Mouse (Mus musculus) A20 (cell line): ENCODE data around the gene Zfp11.
"Not testable (repeated sequence)": the region's sequence is repeated elsewhere in the genome, so short reads cannot be mapped to it uniquely, and the experiment has no call there.

ENCODE experiments used
- DNase-seq: peaks from one replicate; pipeline ENCODE4 v3.0.0-alpha.2; 2011; ENCODE audit warnings: low read depth, low spot score

Gene Zfp11

GRCm38 (mm10) chr5:129670036-129670458 is at the start of gene Zfp11:
TSS of gene Zfp11 (minus strand) at chr5:129670099.
- DNase-seq, result no peak

GRCm38 (mm10) chr5:129717016-129717415 is 47.1 kb upstream of the Zfp11 start:
- DNase-seq, result no peak

GRCm38 (mm10) chr5:129715326-129715861 is 45.5 kb upstream of the Zfp11 start, which contains the start of gene Mrps17:
TSS of gene Mrps17 (plus strand) at chr5:129715497.
- peak; percentile 95 for DNase-seq

DNA sequence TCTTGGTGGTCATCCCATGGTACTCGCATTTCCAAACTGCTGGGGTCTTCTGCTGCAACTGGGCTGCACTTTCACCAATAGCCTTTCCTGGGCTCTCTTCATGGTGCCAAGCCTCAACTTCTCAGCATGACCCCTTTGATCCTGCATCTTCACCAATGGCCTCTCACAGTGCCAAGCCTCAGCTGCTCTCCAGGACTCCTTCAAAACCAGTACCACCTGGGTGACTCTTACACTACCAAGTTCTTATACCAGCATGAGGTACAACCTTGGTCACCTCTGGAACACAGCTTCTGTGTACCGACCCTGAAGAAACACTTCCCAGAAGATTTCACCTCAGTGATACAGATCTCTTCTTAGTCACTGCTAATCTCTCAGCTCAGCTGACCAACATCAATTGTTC is 38.5 kb upstream of the Zfp11 start, which contains the start of gene Sept14:
Sept14 (minus strand) TSS at position 101 of the 400 bp plus-strand sequence.
- DNase-seq, result no peak

DNA sequence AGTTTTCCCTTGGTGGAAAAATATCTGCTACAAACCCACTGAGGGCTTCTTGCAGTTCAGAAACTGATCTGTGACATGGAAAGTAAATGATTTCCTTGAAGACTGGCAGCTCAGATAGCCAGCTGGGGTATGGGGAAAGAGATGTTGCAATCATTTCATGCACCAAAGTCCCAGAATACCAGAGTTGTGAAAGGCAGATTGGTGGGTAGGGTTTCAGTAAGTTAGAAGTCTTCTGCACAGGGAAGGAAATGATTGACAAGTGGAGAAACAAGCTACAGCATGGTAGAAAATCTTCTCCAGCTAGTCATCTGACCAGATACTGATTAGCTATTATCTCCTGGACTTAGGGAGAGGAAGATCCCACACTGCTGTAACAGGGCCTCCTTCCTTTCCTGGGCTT is 33.5 kb upstream of the Zfp11 start:
- no peak for DNase-seq

- no peak for DNase-seq
These were observed 31.8 kb upstream of the Zfp11 start for GRCm38 (mm10) chr5:129701706-129702105.

DNA sequence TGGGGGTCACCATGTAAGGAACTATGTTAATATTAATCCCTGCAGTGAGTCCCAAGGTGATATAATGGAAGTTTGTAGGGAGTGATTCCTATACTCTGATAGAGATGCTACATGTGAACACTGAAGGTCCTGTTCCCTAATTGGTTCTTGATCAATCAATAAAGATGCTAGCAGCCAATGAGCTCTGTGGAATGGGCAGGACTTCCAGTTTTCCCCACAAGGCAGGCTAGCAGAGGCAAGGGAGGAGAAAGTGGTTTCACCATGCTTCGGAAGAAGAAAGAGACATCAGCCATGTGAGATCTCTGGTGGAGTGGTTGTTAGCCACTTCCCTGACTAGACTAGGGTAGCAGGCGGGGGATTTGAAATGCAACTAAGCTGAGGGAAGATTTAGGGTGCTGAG is 30.6 kb upstream of the Zfp11 start:
- no peak for DNase-seq

DNA sequence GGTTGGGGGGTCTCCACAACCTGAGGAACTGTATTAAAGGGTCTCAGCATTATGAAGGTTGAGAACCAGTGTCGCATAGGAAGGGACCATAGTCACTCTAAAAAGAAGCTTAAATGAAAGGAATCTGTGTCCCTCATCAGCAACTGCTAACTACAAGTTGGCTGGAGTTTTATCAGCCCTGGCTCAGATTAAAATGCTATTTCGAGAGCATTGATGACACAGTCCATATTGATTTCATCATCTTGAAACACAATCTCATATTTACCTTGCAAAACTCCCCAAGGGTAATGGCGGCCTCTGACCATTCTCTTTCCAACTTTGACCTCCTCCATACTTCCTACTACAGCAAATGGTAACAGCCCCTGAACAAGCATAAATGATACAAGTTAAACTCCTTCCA is 20.6 kb upstream of the Zfp11 start:
- DNase-seq, result no peak

- no peak for DNase-seq
These were observed 17.7 kb upstream of the Zfp11 start for GRCm38 (mm10) chr5:129687621-129688020.

- DNase-seq, result not testable (repeated sequence)
These were observed 15.2 kb upstream of the Zfp11 start for GRCm38 (mm10) chr5:129685141-129685540.

GRCm38 (mm10) chr5:129669453-129670035 is 355 bp downstream of the Zfp11 start:
- DNase-seq, result no peak

- DNase-seq, result no peak
These were observed 2.0 kb downstream of the Zfp11 start for GRCm38 (mm10) chr5:129667851-129668250.

- DNase-seq, result no peak
These were observed 3.5 kb downstream of the Zfp11 start for GRCm38 (mm10) chr5:129666271-129666909.

DNA sequence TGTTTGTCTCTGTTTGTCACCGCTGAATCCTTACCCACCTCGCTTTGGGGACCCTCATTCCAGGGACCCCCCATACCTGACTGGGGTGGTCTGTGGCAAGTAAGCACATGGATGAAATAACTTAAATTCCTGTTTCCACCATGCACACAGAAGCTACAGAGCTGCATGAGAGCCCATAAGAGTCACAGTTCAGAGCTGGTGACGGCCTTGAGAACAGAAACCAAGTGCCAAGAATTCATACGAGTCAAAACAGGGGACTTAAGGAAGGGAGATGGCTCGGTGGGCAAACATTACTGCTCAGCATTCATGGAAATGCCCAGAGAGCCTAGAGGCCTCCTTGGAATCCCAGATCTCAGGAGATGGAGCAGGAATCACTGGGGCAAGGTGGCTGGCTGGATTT is 5.8 kb downstream of the Zfp11 start:
- no peak for DNase-seq

GRCm38 (mm10) chr5:129657931-129658330 is 12.0 kb downstream of the Zfp11 start:
- DNase-seq, result no peak

GRCm38 (mm10) chr5:129657016-129657415 is 12.9 kb downstream of the Zfp11 start:
- no peak for DNase-seq

DNA sequence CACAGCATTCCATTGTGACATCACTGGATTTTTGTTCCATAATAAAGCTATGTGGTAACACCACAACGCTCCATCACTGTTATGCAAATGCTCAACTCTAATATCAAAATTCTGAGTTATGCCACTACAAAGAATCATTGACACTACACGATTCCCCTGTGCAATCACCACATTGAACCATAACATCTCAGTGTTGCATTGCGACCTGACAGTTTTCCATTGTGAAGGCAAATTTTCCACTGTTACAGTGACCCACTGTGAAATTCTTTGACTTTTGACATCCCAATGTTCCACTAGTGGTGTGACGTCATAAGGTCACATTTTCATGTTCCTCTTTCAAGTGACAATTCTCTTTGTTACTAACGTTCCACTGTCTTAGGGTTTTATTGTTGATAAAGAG is 19.0 kb downstream of the Zfp11 start:
- DNase-seq, result no peak

GRCm38 (mm10) chr5:129632270-129633250 is 37.3 kb downstream of the Zfp11 start:
- DNase-seq, result not testable (repeated sequence)

DNA sequence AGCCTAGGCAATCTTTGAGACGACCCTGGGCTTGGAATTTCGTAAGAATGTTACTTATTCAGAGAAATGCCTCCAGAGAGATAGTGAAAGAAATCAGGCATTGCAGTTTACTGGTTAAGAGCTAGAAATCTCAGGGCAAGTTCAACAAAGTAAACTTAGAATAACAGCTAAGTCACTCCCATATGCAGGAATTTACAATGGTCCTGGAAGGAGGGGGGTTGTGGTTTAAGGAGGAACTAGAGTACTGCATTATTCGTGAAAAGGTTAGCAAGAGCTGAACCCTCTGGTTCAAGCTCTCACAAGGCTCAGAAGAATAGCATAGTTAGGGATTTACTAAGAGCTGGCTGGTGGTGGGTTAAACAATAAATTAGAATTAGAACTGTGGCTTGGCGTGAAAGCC is 43.3 kb downstream of the Zfp11 start:
- not testable (repeated sequence) for DNase-seq

GRCm38 (mm10) chr5:129626099-129626498 is 43.8 kb downstream of the Zfp11 start:
- no peak for DNase-seq

DNA sequence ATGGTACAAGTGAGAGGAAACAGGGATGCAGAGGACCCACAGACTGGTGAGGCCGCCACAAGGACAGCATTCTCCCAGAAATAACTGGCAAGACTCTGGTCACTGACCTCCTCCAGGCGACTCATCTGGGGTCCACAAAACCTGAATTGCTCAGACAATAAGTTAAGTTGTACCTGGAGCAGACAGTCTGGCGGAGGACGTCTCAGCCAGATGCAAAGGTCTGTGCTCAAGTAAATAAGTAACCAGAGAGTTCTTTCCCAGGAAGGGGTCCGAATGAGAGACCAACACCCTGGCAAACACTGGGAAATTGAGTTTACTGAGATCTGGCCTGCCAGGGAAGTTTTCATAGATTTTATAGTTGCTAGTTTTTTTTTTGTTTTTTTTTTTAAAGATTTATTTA is 48.5 kb downstream of the Zfp11 start:
- DNase-seq, result no peak

GRCm38 (mm10) chr5:129620600-129620999 is 49.3 kb downstream of the Zfp11 start:
- DNase-seq, result peak; percentile 16
